Mouse (Mus musculus): ENCODE data around the gene Fgfbp1.

DNA sequence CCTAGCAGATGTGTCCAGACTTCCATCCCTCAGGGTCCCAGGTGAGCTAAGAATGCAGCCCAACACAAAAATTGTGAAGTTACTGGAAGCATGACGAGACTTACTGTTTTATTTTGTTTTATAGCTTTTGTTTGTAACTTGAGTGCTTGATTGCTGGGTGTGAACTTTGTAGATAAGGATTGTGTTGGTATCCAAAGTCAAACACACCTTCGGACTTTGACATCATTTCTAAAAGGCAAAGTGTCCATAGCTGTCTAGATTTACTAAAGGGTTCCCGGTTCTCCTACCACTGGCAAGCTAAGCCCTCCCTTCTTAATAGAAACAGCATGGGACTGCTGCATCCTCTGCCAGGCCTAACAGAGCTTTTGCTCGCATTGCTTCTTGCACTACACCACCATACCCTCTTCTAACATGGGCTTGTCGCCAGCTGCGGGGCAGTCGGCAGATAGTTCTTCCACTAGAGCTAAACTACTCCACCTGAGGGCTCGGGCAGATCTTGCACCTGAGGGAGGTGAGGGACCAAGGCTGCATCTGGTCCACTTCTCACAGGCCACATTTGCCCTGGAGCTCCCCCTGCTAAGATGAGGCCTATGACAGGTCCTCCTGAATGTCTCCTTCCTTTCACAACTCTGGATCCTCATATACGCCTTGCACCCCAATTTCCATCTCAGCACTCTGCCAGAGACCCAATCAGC lies 16.9 kb upstream of the Fgfbp1 start:
- TF ChIP-seq POLR2A (IDR thresholded peaks at IDR 0.05; ENCODE audit: low read depth, low read length) (no peak), CTCF (IDR thresholded peaks at IDR 0.05; ENCODE audit: borderline replicate concordance, insufficient read depth, low read length) (no peak)
